Comparison of ENCODE assay signal across 9 mouse cellular contexts in the genomic region with DNA sequence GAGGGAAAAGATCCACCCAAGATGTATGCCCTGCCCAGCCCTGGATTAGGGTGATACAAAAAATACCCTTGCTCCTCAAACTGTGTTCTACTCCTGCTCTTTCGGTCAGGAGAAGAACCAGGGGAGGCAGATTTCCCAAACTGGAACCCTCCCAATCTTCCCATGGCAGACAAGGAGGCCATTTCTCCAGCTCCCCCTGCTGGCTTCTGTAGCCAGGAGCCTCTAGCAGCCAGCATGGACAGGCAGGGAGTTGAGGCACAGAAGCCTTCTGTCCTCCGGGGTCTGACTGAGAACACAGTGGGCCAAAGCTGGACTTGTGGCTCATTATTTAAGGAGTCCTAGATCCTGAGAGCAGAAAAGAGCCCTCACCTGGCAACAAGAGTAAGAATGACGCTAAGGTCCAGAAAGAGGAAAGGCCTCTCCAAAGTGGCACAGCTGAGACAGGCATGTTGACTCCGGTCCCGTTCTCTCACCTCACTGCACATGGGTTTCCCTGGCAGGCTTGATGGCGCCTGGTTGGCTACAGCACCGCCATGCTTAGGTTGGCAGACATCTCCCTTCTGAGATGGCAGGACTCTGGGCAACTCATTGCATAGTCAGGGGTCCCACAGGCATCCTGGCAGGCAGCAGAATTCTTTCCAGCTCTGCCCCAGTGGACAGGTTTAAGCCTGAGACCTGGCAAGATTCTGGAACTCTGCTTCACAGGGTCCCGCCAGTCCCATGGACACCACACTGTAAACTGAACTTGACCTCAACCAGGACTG.
DNase-seq lines count a peak whose midpoint lies in the region; ATAC-seq and TF ChIP-seq lines count a peak whose summit lies in the region.
"Had no signal": no experiment of that assay in that cellular context is flagged by ENCODE, and none has a peak within 500 bp of the region (broad histone marks: within the 10 kb centered on the region; RNA-seq: fewer than 3 reads in every experiment).

No protein-coding gene starts in this region.

- no peak overlapping the region for H3K4me3 ChIP-seq in intestine, postnatal 0 days (ENCODE audit: low read depth, low read length)
- H3K4me3 ChIP-seq in intestine, embryonic 15.5 days (replicated peaks): no peak overlapping the region
- H3K4me3 ChIP-seq: forebrain, embryonic 10.5 days had no signal

- WGBS in intestine, postnatal 0 days: 86% methylated on average over 8 of the region's 8 CpGs
- 85% methylated on average over 8 of the region's 8 CpGs for WGBS in intestine, embryonic 15.5 days

- no peak for ATAC-seq in intestine, postnatal 0 days
- ATAC-seq in intestine, embryonic 15.5 days: no peak
- no peak for ATAC-seq in monocyte, adult 5-6 weeks (replicated peaks; ENCODE audit: insufficient number of reproducible peaks, low FRiP score, low TSS enrichment, poor library complexity, severe bottlenecking)

- H3K36me3 ChIP-seq in intestine, postnatal 0 days (ENCODE audit: control insufficient read depth, insufficient read depth): no peaks in the 10 kb centered on the region
- H3K36me3 ChIP-seq in intestine, embryonic 15.5 days: no peaks in the 10 kb centered on the region
- H3K36me3 ChIP-seq: forebrain, embryonic 10.5 days had no signal

- no peaks in the 10 kb centered on the region for H3K9me3 ChIP-seq in intestine, postnatal 0 days (ENCODE audit: control insufficient read depth)
- H3K9me3 ChIP-seq in intestine, embryonic 15.5 days: no peaks in the 10 kb centered on the region
- H3K9me3 ChIP-seq: forebrain, embryonic 10.5 days had no signal

- no peak overlapping the region for H3K4me2 ChIP-seq in intestine, postnatal 0 days (replicated peaks; ENCODE audit: low read depth)
- H3K4me2 ChIP-seq in intestine, embryonic 15.5 days (replicated peaks): no peak overlapping the region

- peak; percentile 25 to 71 for DNase-seq in adrenal gland, adult (ENCODE audit: inconsistent age in 2 of 2, low spot score in 1 of 2)
- DNase-seq in adrenal gland, adult 8-10 months: no peak
- DNase-seq in thymus, postnatal 14 days: peak; percentile 23
- DNase-seq in thymus, postnatal 25 days: no peak
- no peak for DNase-seq in thymus, postnatal 0 days (ENCODE audit: low spot score)

- H3K9ac ChIP-seq in intestine, postnatal 0 days (ENCODE audit: low read depth, low read length): no peak overlapping the region
- H3K9ac ChIP-seq in intestine, embryonic 15.5 days: no peak overlapping the region

- H3K4me1 ChIP-seq in intestine, postnatal 0 days (replicated peaks; ENCODE audit: control insufficient read depth, insufficient read depth, low read length): no peaks in the 10 kb centered on the region
- H3K4me1 ChIP-seq in intestine, embryonic 15.5 days (replicated peaks): 0 out of 2 replicates have a peak, but pooled peaks cover 5% of the 10 kb centered on the region
- H3K4me1 ChIP-seq: forebrain, embryonic 10.5 days had no signal

- TF ChIP-seq CTCF in intestine, postnatal 0 days (IDR thresholded peaks at IDR 0.05; ENCODE audit: low read depth): peak; percentile 56

- H3K27ac ChIP-seq in intestine, postnatal 0 days (ENCODE audit: low read depth, low read length): no peak overlapping the region
- no peak overlapping the region for H3K27ac ChIP-seq in intestine, embryonic 15.5 days
- H3K27ac ChIP-seq: forebrain, embryonic 10.5 days had no signal

- no peaks in the 10 kb centered on the region for H3K27me3 ChIP-seq in intestine, postnatal 0 days (replicated peaks; ENCODE audit: control insufficient read depth, insufficient read depth, low read length)
- no peaks in the 10 kb centered on the region for H3K27me3 ChIP-seq in intestine, embryonic 15.5 days (replicated peaks)

Comparison
In these comparisons a context has a peak if more than half of its experiments do, and no peak if none do; other contexts are left out.
1. DNase-seq: peak in adrenal gland, adult (2 of 2) and thymus, postnatal 14 days (single experiment); none in adrenal gland, adult 8-10 months (single experiment), thymus, postnatal 25 days (single experiment) and thymus, postnatal 0 days (single experiment).